9 mouse cellular contexts compared by ENCODE assay signal in the genomic region with DNA sequence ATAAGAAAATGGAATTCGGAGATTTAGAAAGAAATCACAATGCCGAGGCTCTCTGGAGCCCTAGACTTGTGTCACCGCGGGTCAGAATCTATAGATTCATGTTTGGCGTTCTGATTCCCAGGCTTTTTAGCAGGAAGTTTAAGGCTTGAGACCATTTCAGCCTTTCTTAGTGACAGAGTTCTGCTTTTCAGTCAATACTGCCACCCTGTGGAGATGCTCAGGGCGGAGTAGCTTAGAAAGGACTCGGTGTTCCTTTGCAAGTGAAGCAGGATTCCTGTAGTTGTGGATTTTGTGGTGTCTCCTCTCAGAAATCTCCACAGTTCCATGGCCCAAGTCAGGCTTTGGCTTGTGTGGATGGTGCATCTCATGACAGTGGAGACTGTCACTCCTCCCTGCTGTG. TPM values are rescaled to one million over a fixed set of nuclear protein-coding genes. Genes with fewer than 3 reads are reported as not detected.
A peak's percentile ranks its signal among the peaks of the same experiment; 100 is the strongest.
DNase-seq lines count a peak whose midpoint lies in the region.
"Had no signal": no experiment of that assay in that cellular context is flagged by ENCODE, and none has a peak within 500 bp of the region (broad histone marks: within the 10 kb centered on the region; RNA-seq: fewer than 3 reads in every experiment).

No protein-coding gene starts in this region.

- no peak overlapping the region for H3K4me3 ChIP-seq in heart, embryonic 10.5 days
- H3K4me3 ChIP-seq: hindbrain, embryonic 15.5 days had no signal

- H3K36me3 ChIP-seq in heart, embryonic 10.5 days = no peaks in the 10 kb centered on the region
- H3K36me3 ChIP-seq: hindbrain, embryonic 15.5 days had no signal

- DNase-seq in heart, postnatal 14 days = peak; percentile 41 to 72
- no peak for DNase-seq in heart, embryonic 10.5 days (ENCODE audit: low spot score)
- peak; percentile 62 for DNase-seq in urinary bladder, postnatal 14 days (ENCODE audit: low spot score)
- no peak for DNase-seq in urinary bladder, postnatal 4 days (ENCODE audit: low spot score in 2 of 2)
- DNase-seq in embryo, embryonic 11 days = peak; percentile 73
- DNase-seq in left cerebral cortex, postnatal 14 days (ENCODE audit: low spot score in 2 of 2) = peak; percentile 83 to 88
- peak; percentile 68 for DNase-seq in right cerebral cortex, postnatal 4 days
- DNase-seq in thymus, adult 18-20 months = no peak

- H3K4me1 ChIP-seq in heart, embryonic 10.5 days = no peaks in the 10 kb centered on the region
- H3K4me1 ChIP-seq: hindbrain, embryonic 15.5 days had no signal

- H3K9me3 ChIP-seq in heart, embryonic 10.5 days = no peaks in the 10 kb centered on the region
- H3K9me3 ChIP-seq: hindbrain, embryonic 15.5 days had no signal

- 16% methylated on average over 7 of the region's 7 CpGs for WGBS in heart, embryonic 10.5 days

- no peak overlapping the region for H3K27ac ChIP-seq in heart, embryonic 10.5 days
- H3K27ac ChIP-seq: hindbrain, embryonic 15.5 days had no signal

- H3K27me3 ChIP-seq in heart, embryonic 10.5 days (ENCODE audit: insufficient read depth, poor library complexity, severe bottlenecking) = peaks cover 78% of the 10 kb centered on the region

- intact Hi-C loops in heart, postnatal 14 days (cut with DNase I) = loop anchor here (1.0 to 2.0 kb wide), 2 partner anchors 59 to 203 kb away; no protein-coding TSS in a partner anchor
- intact Hi-C loops in left cerebral cortex, postnatal 14 days (cut with DNase I) = loop anchor here (10.0 kb wide), 2 partner anchors 203 to 333 kb away; no protein-coding TSS in a partner anchor

RNA-seq across cellular contexts. Expression of gene Wnt3a, which starts 7.4 kb away (rescaled TPM):
- not detected for total RNA-seq in heart, postnatal 14 days (2021)
- 0.08 TPM in 1 of 2 replicates, not detected in the other for polyA plus RNA-seq in heart, embryonic 10.5 days (2016; fragmentation: Nextera tagmentation; extraction: Ambion mirVana)
- total RNA-seq in left cerebral cortex, postnatal 14 days (2021) = not detected

RNA-seq across cellular contexts. Expression of gene Wnt9a, which starts 8.8 kb away (rescaled TPM):
- total RNA-seq in heart, postnatal 14 days (2021) = 1 to 10 TPM; 4.9 to 5.6 TPM
- polyA plus RNA-seq in heart, embryonic 10.5 days (2016; fragmentation: Nextera tagmentation; extraction: Ambion mirVana) = 3.8 and 4.1 TPM in 2 replicates
- total RNA-seq in left cerebral cortex, postnatal 14 days (2021) = 10 to 100 TPM; 17.1 to 19.9 TPM

Comparison
In these comparisons a context has a peak if more than half of its experiments do, and no peak if none do; other contexts are left out.
1. DNase-seq: peak in heart, postnatal 14 days (2 of 2), urinary bladder, postnatal 14 days (single experiment), embryo, embryonic 11 days (single experiment), left cerebral cortex, postnatal 14 days (2 of 2) and right cerebral cortex, postnatal 4 days (single experiment); none in heart, embryonic 10.5 days (single experiment), urinary bladder, postnatal 4 days (0 of 2) and thymus, adult 18-20 months (0 of 2).